ENCODE assay signal across 19 mouse cellular contexts in the genomic region with DNA sequence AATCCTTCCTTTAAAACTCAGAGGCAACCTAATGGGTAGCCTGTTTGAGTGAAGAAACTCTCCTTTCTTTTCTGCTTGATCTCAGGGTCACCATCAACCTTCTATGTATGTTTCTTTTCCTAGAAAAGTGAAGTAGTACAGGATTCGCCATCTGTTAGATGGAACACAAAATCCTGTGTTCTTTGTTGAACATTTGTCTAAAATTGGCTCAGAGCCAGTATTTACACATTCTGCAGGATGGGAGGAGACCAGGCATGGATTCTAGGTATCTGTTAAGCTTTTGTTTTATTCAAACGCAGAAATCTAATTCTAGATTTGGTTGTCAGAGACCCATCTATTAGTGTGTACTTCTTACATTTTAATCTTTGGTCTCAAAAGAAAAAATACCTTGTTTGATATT.
A peak's percentile ranks its signal among the peaks of the same experiment; 100 is the strongest.
DNase-seq lines count a peak whose midpoint lies in the region; ATAC-seq and TF ChIP-seq lines count a peak whose summit lies in the region.
"Had no signal": no experiment of that assay in that cellular context is flagged by ENCODE, and none has a peak within 500 bp of the region (broad histone marks: within the 10 kb centered on the region; RNA-seq: fewer than 3 reads in every experiment).

No protein-coding gene starts in this region.

- H3K9me3 ChIP-seq in forebrain, embryonic 14.5 days (replicated peaks; ENCODE audit: control insufficient read depth, low read length), result no peaks in the 10 kb centered on the region
- H3K9me3 ChIP-seq in forebrain, embryonic 10.5 days, result no peaks in the 10 kb centered on the region
- no peaks in the 10 kb centered on the region for H3K9me3 ChIP-seq in hindbrain, postnatal 0 days (ENCODE audit: low read length)
- no peaks in the 10 kb centered on the region for H3K9me3 ChIP-seq in hindbrain, embryonic 11.5 days (ENCODE audit: control insufficient read depth, low read length)
- H3K9me3 ChIP-seq in midbrain, postnatal 0 days (ENCODE audit: low read length), result no peaks in the 10 kb centered on the region
- H3K9me3 ChIP-seq in midbrain, embryonic 15.5 days, result no peaks in the 10 kb centered on the region
- no peaks in the 10 kb centered on the region for H3K9me3 ChIP-seq in stomach, embryonic 16.5 days (replicated peaks; ENCODE audit: control insufficient read depth, low read length)
- H3K9me3 ChIP-seq: hindbrain, embryonic 12.5 days; limb, embryonic 15.5 days; liver, embryonic 15.5 days had no signal

- H3K4me1 ChIP-seq in forebrain, embryonic 14.5 days (ENCODE audit: control insufficient read depth, insufficient read depth, low read length), result peaks cover 6% of the 10 kb centered on the region
- 0 out of 2 replicates have a peak, but pooled peaks cover 13% of the 10 kb centered on the region for H3K4me1 ChIP-seq in forebrain, embryonic 10.5 days
- no peaks in the 10 kb centered on the region for H3K4me1 ChIP-seq in hindbrain, postnatal 0 days (ENCODE audit: insufficient read depth, low read length)
- H3K4me1 ChIP-seq in hindbrain, embryonic 11.5 days (replicated peaks; ENCODE audit: control insufficient read depth, insufficient read depth, low read length), result no peaks in the 10 kb centered on the region
- no peaks in the 10 kb centered on the region for H3K4me1 ChIP-seq in midbrain, postnatal 0 days (ENCODE audit: insufficient read depth, low read length)
- H3K4me1 ChIP-seq in midbrain, embryonic 15.5 days, result no peaks in the 10 kb centered on the region
- H3K4me1 ChIP-seq in stomach, embryonic 16.5 days (ENCODE audit: control insufficient read depth, insufficient read depth, low read length), result peaks cover 12% of the 10 kb centered on the region
- H3K4me1 ChIP-seq: liver, embryonic 15.5 days had no signal

- H3K4me2 ChIP-seq in forebrain, embryonic 14.5 days (ENCODE audit: low read length), result no peak overlapping the region
- no peak overlapping the region for H3K4me2 ChIP-seq in hindbrain, postnatal 0 days (ENCODE audit: low read depth, low read length)
- no peak overlapping the region for H3K4me2 ChIP-seq in hindbrain, embryonic 11.5 days (replicated peaks; ENCODE audit: low read depth, low read length)
- H3K4me2 ChIP-seq in midbrain, postnatal 0 days (ENCODE audit: low read depth, low read length, poor library complexity, severe bottlenecking), result no peak overlapping the region
- H3K4me2 ChIP-seq in midbrain, embryonic 15.5 days, result no peak overlapping the region
- H3K4me2 ChIP-seq in stomach, embryonic 16.5 days (ENCODE audit: low read depth, low read length), result no peak overlapping the region
- H3K4me2 ChIP-seq: hindbrain, embryonic 12.5 days; limb, embryonic 15.5 days; liver, embryonic 15.5 days had no signal

- no peak overlapping the region for H3K9ac ChIP-seq in forebrain, embryonic 14.5 days (ENCODE audit: low read length)
- H3K9ac ChIP-seq in hindbrain, postnatal 0 days (replicated peaks; ENCODE audit: low read length), result no peak overlapping the region
- H3K9ac ChIP-seq in hindbrain, embryonic 11.5 days (ENCODE audit: low read depth, low read length), result no peak overlapping the region
- H3K9ac ChIP-seq in midbrain, postnatal 0 days (replicated peaks; ENCODE audit: low read length, poor library complexity, severe bottlenecking), result no peak overlapping the region
- no peak overlapping the region for H3K9ac ChIP-seq in midbrain, embryonic 15.5 days
- H3K9ac ChIP-seq in stomach, embryonic 16.5 days (ENCODE audit: low read length), result no peak overlapping the region
- H3K9ac ChIP-seq: hindbrain, embryonic 12.5 days; limb, embryonic 15.5 days; liver, embryonic 15.5 days had no signal

- 50% methylated on average over 2 of the region's 2 CpGs for WGBS in forebrain, embryonic 14.5 days
- WGBS in forebrain, embryonic 10.5 days, result 88% methylated on average over 2 of the region's 2 CpGs
- WGBS in hindbrain, postnatal 0 days, result 51% methylated on average over 2 of the region's 2 CpGs
- 74% methylated on average over 2 of the region's 2 CpGs for WGBS in hindbrain, embryonic 11.5 days
- 67% methylated on average over 2 of the region's 2 CpGs for WGBS in midbrain, postnatal 0 days
- 61% methylated on average over 2 of the region's 2 CpGs for WGBS in midbrain, embryonic 15.5 days
- 12% methylated on average over 2 of the region's 2 CpGs for WGBS in stomach, embryonic 16.5 days

- H3K4me3 ChIP-seq in forebrain, embryonic 14.5 days (ENCODE audit: low read depth, low read length), result no peak overlapping the region
- H3K4me3 ChIP-seq in forebrain, embryonic 10.5 days, result no peak overlapping the region
- H3K4me3 ChIP-seq in hindbrain, postnatal 0 days (ENCODE audit: low read length), result no peak overlapping the region
- H3K4me3 ChIP-seq in hindbrain, embryonic 11.5 days (ENCODE audit: low read depth, low read length), result no peak overlapping the region
- no peak overlapping the region for H3K4me3 ChIP-seq in midbrain, postnatal 0 days (ENCODE audit: low read depth, low read length)
- H3K4me3 ChIP-seq in midbrain, embryonic 15.5 days, result no peak overlapping the region
- H3K4me3 ChIP-seq in stomach, embryonic 16.5 days (replicated peaks; ENCODE audit: low read length), result no peak overlapping the region
- H3K4me3 ChIP-seq: hindbrain, embryonic 12.5 days; limb, embryonic 15.5 days; liver, embryonic 15.5 days; myocyte had no signal

- H3K27ac ChIP-seq in forebrain, embryonic 14.5 days (ENCODE audit: low read depth, low read length), result no peak overlapping the region
- no peak overlapping the region for H3K27ac ChIP-seq in forebrain, embryonic 10.5 days
- H3K27ac ChIP-seq in hindbrain, postnatal 0 days, result no peak overlapping the region
- no peak overlapping the region for H3K27ac ChIP-seq in hindbrain, embryonic 11.5 days (ENCODE audit: low read depth, low read length)
- H3K27ac ChIP-seq in midbrain, postnatal 0 days (ENCODE audit: low read depth, low read length), result no peak overlapping the region
- H3K27ac ChIP-seq in midbrain, embryonic 15.5 days, result no peak overlapping the region
- peak overlapping the region; percentile 67 for H3K27ac ChIP-seq in stomach, embryonic 16.5 days (ENCODE audit: low read length)
- H3K27ac ChIP-seq: hindbrain, embryonic 12.5 days; limb, embryonic 15.5 days; liver, embryonic 15.5 days had no signal

- ATAC-seq in forebrain, embryonic 14.5 days, result no peak
- no peak for ATAC-seq in hindbrain, postnatal 0 days
- ATAC-seq in hindbrain, embryonic 11.5 days (ENCODE audit: low FRiP score), result no peak
- no peak for ATAC-seq in midbrain, postnatal 0 days (ENCODE audit: low FRiP score)
- no peak for ATAC-seq in midbrain, embryonic 15.5 days (replicated peaks)
- ATAC-seq in stomach, embryonic 16.5 days (ENCODE audit: insufficient read depth, low FRiP score), result no peak
- ATAC-seq: inflammation-experienced regulatory T-cells, adult 6 months had no signal

- no peak for TF ChIP-seq CTCF in hindbrain, postnatal 0 days (IDR thresholded peaks at IDR 0.05; ENCODE audit: low read depth)
- no peak for TF ChIP-seq CTCF in midbrain, postnatal 0 days (IDR thresholded peaks at IDR 0.05)

- no peaks in the 10 kb centered on the region for H3K36me3 ChIP-seq in forebrain, embryonic 14.5 days (ENCODE audit: control insufficient read depth, insufficient read depth, low read length)
- H3K36me3 ChIP-seq in forebrain, embryonic 10.5 days (replicated peaks), result no peaks in the 10 kb centered on the region
- no peaks in the 10 kb centered on the region for H3K36me3 ChIP-seq in hindbrain, postnatal 0 days (ENCODE audit: insufficient read depth, low read length)
- no peaks in the 10 kb centered on the region for H3K36me3 ChIP-seq in hindbrain, embryonic 11.5 days (ENCODE audit: control insufficient read depth, insufficient read depth, low read length)
- no peaks in the 10 kb centered on the region for H3K36me3 ChIP-seq in midbrain, postnatal 0 days (ENCODE audit: insufficient read depth, low read length)
- H3K36me3 ChIP-seq in midbrain, embryonic 15.5 days (replicated peaks), result no peaks in the 10 kb centered on the region
- no peaks in the 10 kb centered on the region for H3K36me3 ChIP-seq in stomach, embryonic 16.5 days (ENCODE audit: control insufficient read depth, insufficient read depth, low read length)
- H3K36me3 ChIP-seq: hindbrain, embryonic 12.5 days; liver, embryonic 15.5 days had no signal

- H3K27me3 ChIP-seq in forebrain, embryonic 14.5 days (replicated peaks; ENCODE audit: control insufficient read depth, insufficient read depth, low read length), result no peaks in the 10 kb centered on the region
- H3K27me3 ChIP-seq in forebrain, embryonic 10.5 days (ENCODE audit: poor library complexity, severe bottlenecking), result no peaks in the 10 kb centered on the region
- no peaks in the 10 kb centered on the region for H3K27me3 ChIP-seq in hindbrain, postnatal 0 days (ENCODE audit: insufficient read depth, low read length)
- H3K27me3 ChIP-seq in hindbrain, embryonic 11.5 days (ENCODE audit: control insufficient read depth, insufficient read depth, low read length), result no peaks in the 10 kb centered on the region
- H3K27me3 ChIP-seq in midbrain, postnatal 0 days (ENCODE audit: insufficient read depth, low read length), result no peaks in the 10 kb centered on the region
- no peaks in the 10 kb centered on the region for H3K27me3 ChIP-seq in midbrain, embryonic 15.5 days (replicated peaks)
- H3K27me3 ChIP-seq in stomach, embryonic 16.5 days (ENCODE audit: control insufficient read depth, insufficient read depth, low read length), result no peaks in the 10 kb centered on the region
- H3K27me3 ChIP-seq: hindbrain, embryonic 12.5 days; limb, embryonic 15.5 days; liver, embryonic 15.5 days had no signal

- DNase-seq in forebrain, embryonic 14.5 days (ENCODE audit: low spot score), result peak; percentile 57
- no peak for DNase-seq in forebrain, embryonic 10.5 days (ENCODE audit: extremely low spot score, low spot score)
- DNase-seq in hindbrain, postnatal 0 days (ENCODE audit: low spot score), result peak; percentile 30
- no peak for DNase-seq in hindbrain, embryonic 11.5 days (ENCODE audit: low spot score)
- DNase-seq in midbrain, postnatal 0 days (ENCODE audit: low spot score), result peak; percentile 12
- no peak for DNase-seq in thymus, postnatal 14 days
- DNase-seq: adrenal gland, adult 2 months; cerebellum, postnatal 25 days; gastrocnemius, postnatal 14 days; kidney, adult 9 months; lung, postnatal 4 days; thymus, adult 18-20 months had no signal

Comparison
In these comparisons a context has a peak if more than half of its experiments do, and no peak if none do; other contexts are left out.
1. DNase-seq: peak in forebrain, embryonic 14.5 days (single experiment), hindbrain, postnatal 0 days (single experiment) and midbrain, postnatal 0 days (single experiment); none in forebrain, embryonic 10.5 days (single experiment), hindbrain, embryonic 11.5 days (single experiment) and thymus, postnatal 14 days (single experiment).